Mouse (Mus musculus): ENCODE data around the gene Tmem132c.
A peak's percentile ranks its signal among the peaks of the same experiment; 100 is the strongest.
"Not testable (repeated sequence)": the region's sequence is repeated elsewhere in the genome, so short reads cannot be mapped to it uniquely, and the experiment has no call there.

Tmem132c gene

GRCm38 (mm10) chr5:127341158-127341557, 99.5 kb downstream of the Tmem132c start:
- no peak for DNase-seq (ENCODE audit: low spot score in 2 of 2)

- DNase-seq (ENCODE audit: low spot score in 2 of 2) = no peak
Measured at GRCm38 (mm10) chr5:127344721-127345120, 103.1 kb downstream of the Tmem132c start.

GRCm38 (mm10) chr5:127346364-127346763, 104.8 kb downstream of the Tmem132c start:
- DNase-seq (ENCODE audit: low spot score in 2 of 2) = no peak

- no peak for DNase-seq (ENCODE audit: low spot score in 2 of 2)
Measured at GRCm38 (mm10) chr5:127347053-127347748, 105.6 kb downstream of the Tmem132c start.

GRCm38 (mm10) chr5:127349221-127350065, 107.8 kb downstream of the Tmem132c start:
- DNase-seq (ENCODE audit: low spot score in 2 of 2) = no peak

- DNase-seq (ENCODE audit: low spot score in 2 of 2) = no peak
Measured at GRCm38 (mm10) chr5:127353002-127353401, 111.4 kb downstream of the Tmem132c start.

GRCm38 (mm10) chr5:127355836-127356235, 114.2 kb downstream of the Tmem132c start:
- DNase-seq (ENCODE audit: low spot score in 2 of 2) = no peak

GRCm38 (mm10) chr5:127357878-127358277, 116.3 kb downstream of the Tmem132c start:
- DNase-seq (ENCODE audit: low spot score in 2 of 2) = not testable (repeated sequence)

- DNase-seq (ENCODE audit: low spot score in 2 of 2) = no peak
Measured at GRCm38 (mm10) chr5:127361145-127361544, 119.5 kb downstream of the Tmem132c start.

- DNase-seq (ENCODE audit: low spot score in 2 of 2) = no peak
Measured at GRCm38 (mm10) chr5:127365061-127365460, 123.5 kb downstream of the Tmem132c start.

GRCm38 (mm10) chr5:127368191-127368590, 126.6 kb downstream of the Tmem132c start:
- no peak for DNase-seq (ENCODE audit: low spot score in 2 of 2)

GRCm38 (mm10) chr5:127369812-127370211, 128.2 kb downstream of the Tmem132c start:
- no peak for DNase-seq (ENCODE audit: low spot score in 2 of 2)

GRCm38 (mm10) chr5:127370503-127370902, 128.9 kb downstream of the Tmem132c start:
- peak; percentile 16 to 17 for DNase-seq (ENCODE audit: low spot score in 2 of 2)

GRCm38 (mm10) chr5:127374251-127374650, 132.6 kb downstream of the Tmem132c start:
- peak; percentile 16 to 37 for DNase-seq (ENCODE audit: low spot score in 2 of 2)

- DNase-seq (ENCODE audit: low spot score in 2 of 2) = no peak
Measured at GRCm38 (mm10) chr5:127375654-127376053, 134.0 kb downstream of the Tmem132c start.

- DNase-seq (ENCODE audit: low spot score in 2 of 2) = no peak
Measured at GRCm38 (mm10) chr5:127378521-127378920, 136.9 kb downstream of the Tmem132c start.

GRCm38 (mm10) chr5:127379351-127379750, 137.7 kb downstream of the Tmem132c start:
- DNase-seq (ENCODE audit: low spot score in 2 of 2) = no peak

GRCm38 (mm10) chr5:127381216-127381615, 139.6 kb downstream of the Tmem132c start:
- DNase-seq (ENCODE audit: low spot score in 2 of 2) = no peak

- DNase-seq (ENCODE audit: low spot score in 2 of 2) = no peak
Measured at GRCm38 (mm10) chr5:127382571-127382970, 141.0 kb downstream of the Tmem132c start.

GRCm38 (mm10) chr5:127391187-127391586, 149.6 kb downstream of the Tmem132c start:
- DNase-seq (ENCODE audit: low spot score in 2 of 2) = no peak

- DNase-seq (ENCODE audit: low spot score in 2 of 2) = no peak
Measured at GRCm38 (mm10) chr5:127396889-127397288, 155.3 kb downstream of the Tmem132c start.

- DNase-seq (ENCODE audit: low spot score in 2 of 2) = no peak
Measured at GRCm38 (mm10) chr5:127398010-127398409, 156.4 kb downstream of the Tmem132c start.

All from frontal cortex, postnatal 14 days (tissue).